Mouse (Mus musculus) megakaryocyte, embryonic 14.5 days (primary cell): Measurements from ENCODE around the gene Cadps. TPM values are rescaled to one million over a fixed set of nuclear protein-coding genes. Genes with fewer than 3 reads are reported as not detected.

ENCODE experiments used
- H3K27me3 ChIP-seq: replicated peaks from 2 replicates; pipeline ENCODE3; 2012; ENCODE audit warnings: inconsistent platforms
- H3K36me3 ChIP-seq: replicated peaks from 2 replicates; pipeline ENCODE3; 2012; ENCODE audit warnings: low read length, inconsistent platforms, mixed read lengths
- H3K4me1 ChIP-seq: 2 replicates; pipeline ENCODE4 v1.6.1; 2012; ENCODE audit warnings: inconsistent platforms
- H3K4me3 ChIP-seq: replicated peaks from 2 replicates; pipeline ENCODE3; 2012; ENCODE audit warnings: moderate library complexity, mild to moderate bottlenecking, inconsistent platforms
- H3K9me3 ChIP-seq: 2 replicates; pipeline ENCODE4 v1.6.1; 2012; ENCODE audit warnings: inconsistent platforms
- FLI1 ChIP-seq: IDR thresholded peaks from 2 replicates; pipeline ENCODE4 v1.6.1; 2012; ENCODE audit warnings: low read length, inconsistent platforms, mixed read lengths
- GATA1 ChIP-seq: IDR thresholded peaks from 3 replicates; pipeline ENCODE4 v1.6.1; 2012; ENCODE audit warnings: mixed read lengths, low read length, inconsistent platforms, borderline replicate concordance
- polyA plus RNA-seq: library from polyadenylated mRNA; stranded (reverse); fragments of >175 nt; gene quantifications from 2 replicates; pipeline ENCODE4 v1.2.3, GENCODE M21; 2012; ENCODE audit warnings: low replicate concordance; ENCODE audit not compliant: insufficient read depth

Gene Cadps
- polyA plus RNA-seq, 1 experiment: not detected

DNA sequence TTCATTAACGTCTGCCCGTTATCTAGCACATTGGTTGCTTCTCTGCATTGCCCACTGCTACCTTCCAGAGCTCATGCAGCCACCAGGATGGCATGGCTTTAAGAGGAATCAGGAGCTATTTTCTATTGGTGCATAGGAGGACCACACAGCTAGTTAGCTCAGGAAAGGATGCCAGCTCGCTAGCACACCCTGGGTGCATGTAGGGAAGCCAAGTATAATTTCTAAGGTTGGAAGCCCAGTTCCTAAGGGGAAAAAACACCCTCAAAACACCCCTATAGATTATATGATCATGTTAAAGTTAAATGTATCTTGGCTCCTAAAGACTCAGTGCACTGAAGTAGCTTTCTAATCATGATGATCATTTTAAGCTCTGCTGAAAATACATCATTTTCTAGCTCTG is 372.1 kb downstream of the Cadps start:
- Histone ChIP-seq H3K27me3 (no peaks in the 10 kb centered on the region), H3K4me3 (no peak overlapping the region), H3K36me3 (no peaks in the 10 kb centered on the region), H3K9me3 (no peaks in the 10 kb centered on the region), H3K4me1 (no peaks in the 10 kb centered on the region)
- TF ChIP-seq GATA1 (no peak), FLI1 (no peak)

DNA sequence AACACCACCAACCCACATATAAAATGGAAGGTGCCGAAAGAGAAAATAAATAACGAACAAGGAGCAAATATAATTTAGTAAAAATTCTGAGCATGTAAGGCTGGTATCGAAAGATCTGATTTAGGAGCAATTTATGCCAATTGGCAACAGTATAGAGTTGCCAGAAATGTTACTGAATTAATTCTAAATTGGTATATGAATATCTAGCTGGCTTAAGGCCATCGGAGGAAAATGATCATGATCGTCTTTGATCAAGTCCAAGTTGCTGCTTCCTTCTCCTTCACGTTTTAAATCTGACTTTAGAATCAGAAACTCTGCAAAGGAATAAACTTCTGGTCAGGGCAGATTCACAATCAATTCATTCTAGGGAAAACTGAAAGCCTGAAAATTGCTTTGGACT is 374.0 kb downstream of the Cadps start:
- Histone ChIP-seq H3K4me1 (no peaks in the 10 kb centered on the region), H3K36me3 (no peaks in the 10 kb centered on the region), H3K9me3 (no peaks in the 10 kb centered on the region), H3K4me3 (no peak overlapping the region), H3K27me3 (no peaks in the 10 kb centered on the region)
- no peak for TF ChIP-seq FLI1
- no peak for TF ChIP-seq GATA1

DNA sequence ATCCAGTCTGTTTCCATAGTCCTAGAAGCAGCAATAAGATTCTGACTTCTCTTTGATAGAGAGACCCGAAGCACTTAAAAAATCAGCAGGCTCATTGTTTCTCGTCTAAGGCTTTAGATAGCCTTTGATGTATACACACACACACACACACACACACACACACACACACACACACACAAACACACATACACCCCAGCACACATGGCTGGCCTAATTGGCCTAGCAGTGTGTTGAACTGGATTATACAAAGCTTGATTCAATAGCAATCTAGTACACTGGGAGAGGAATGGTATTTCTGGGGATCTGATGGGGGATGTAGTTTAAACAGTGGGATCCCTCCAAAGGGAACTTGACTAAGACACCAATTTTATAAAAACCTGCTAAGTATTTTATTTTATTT is 381.9 kb downstream of the Cadps start:
- no peaks in the 10 kb centered on the region for H3K36me3 ChIP-seq
- H3K27me3 ChIP-seq: no peaks in the 10 kb centered on the region
- TF ChIP-seq FLI1 (no peak), GATA1 (no peak)
- no peaks in the 10 kb centered on the region for H3K4me1 ChIP-seq
- no peaks in the 10 kb centered on the region for H3K9me3 ChIP-seq
- H3K4me3 ChIP-seq: no peak overlapping the region

DNA sequence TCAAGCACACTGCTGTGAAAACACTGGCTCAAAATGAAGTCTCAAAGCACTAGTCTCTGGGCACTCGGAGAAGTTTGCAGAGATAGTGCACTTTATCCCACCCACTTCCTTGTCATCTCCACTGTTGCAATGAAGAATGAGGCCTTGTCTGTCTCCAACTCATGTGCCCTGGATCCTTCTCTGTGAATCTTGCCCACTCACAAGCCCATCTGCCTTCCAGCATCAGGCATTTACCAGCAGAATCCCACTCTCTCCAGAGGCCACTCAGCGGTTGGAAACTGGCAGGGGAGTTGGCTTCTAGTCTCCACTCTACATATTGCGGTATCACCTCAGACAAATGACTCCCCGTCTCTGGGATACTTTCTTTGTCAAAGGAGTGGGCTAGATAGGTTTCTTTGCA is 384.9 kb downstream of the Cadps start:
- Histone ChIP-seq H3K4me1 (no peaks in the 10 kb centered on the region), H3K9me3 (no peaks in the 10 kb centered on the region)
- TF ChIP-seq FLI1 (no peak), GATA1 (no peak)

DNA sequence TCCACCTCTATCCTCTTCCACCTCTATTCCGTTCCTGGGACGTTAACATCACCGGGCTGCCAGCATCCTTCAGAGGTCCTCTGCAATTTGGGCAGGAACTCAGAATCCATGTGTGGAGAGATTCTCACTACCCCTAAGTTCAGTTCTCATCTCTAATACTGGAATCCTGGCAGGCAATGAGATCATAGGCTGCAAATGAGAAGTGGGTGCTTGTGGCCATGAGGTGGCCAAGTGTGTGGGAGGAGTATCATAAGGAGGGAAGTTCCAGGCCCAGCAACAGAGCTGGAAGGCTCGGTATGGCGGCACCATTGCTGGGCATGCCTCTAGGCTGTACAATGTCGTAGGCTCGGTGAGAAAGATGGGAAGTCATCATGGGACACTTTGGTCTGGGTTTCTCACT is 385.5 kb downstream of the Cadps start:
- H3K9me3 ChIP-seq: no peaks in the 10 kb centered on the region
- H3K27me3 ChIP-seq: no peaks in the 10 kb centered on the region
- no peaks in the 10 kb centered on the region for H3K4me1 ChIP-seq
- H3K4me3 ChIP-seq: no peak overlapping the region
- TF ChIP-seq FLI1: no peak
- no peak for TF ChIP-seq GATA1
- H3K36me3 ChIP-seq: no peaks in the 10 kb centered on the region

More for the DNA sequence above, 384.9 kb downstream of the Cadps start:
- Histone ChIP-seq H3K36me3 (no peaks in the 10 kb centered on the region), H3K27me3 (no peaks in the 10 kb centered on the region), H3K4me3 (no peak overlapping the region)

DNA sequence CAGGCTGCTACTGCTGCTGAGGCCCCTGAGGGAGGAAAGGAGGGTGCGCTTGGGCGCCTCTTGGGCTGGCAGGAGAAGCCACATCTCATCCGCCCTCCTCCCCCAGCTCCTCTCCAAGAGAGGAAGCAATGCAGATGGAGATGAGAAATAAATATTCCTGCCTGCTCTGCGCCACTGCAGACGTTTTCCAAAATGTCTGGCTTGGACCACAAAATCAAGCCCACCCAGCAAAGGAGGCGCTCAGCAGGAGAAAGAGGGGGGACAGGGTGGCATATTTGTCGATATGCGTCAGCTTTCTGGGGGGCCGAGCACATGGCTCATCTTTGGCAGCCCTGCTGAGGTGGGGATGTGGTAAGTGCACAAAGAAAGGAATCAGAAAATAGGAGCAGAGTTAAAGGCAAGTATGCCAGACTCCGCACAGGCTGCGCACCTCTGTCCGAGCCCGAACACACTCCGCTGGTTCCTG is 385.9 kb downstream of the Cadps start:
- TF ChIP-seq GATA1 (no peak), FLI1 (no peak)
- no peaks in the 10 kb centered on the region for H3K27me3 ChIP-seq
- no peaks in the 10 kb centered on the region for H3K4me1 ChIP-seq
- no peak overlapping the region for H3K4me3 ChIP-seq
- no peaks in the 10 kb centered on the region for H3K9me3 ChIP-seq
- H3K36me3 ChIP-seq: no peaks in the 10 kb centered on the region

DNA sequence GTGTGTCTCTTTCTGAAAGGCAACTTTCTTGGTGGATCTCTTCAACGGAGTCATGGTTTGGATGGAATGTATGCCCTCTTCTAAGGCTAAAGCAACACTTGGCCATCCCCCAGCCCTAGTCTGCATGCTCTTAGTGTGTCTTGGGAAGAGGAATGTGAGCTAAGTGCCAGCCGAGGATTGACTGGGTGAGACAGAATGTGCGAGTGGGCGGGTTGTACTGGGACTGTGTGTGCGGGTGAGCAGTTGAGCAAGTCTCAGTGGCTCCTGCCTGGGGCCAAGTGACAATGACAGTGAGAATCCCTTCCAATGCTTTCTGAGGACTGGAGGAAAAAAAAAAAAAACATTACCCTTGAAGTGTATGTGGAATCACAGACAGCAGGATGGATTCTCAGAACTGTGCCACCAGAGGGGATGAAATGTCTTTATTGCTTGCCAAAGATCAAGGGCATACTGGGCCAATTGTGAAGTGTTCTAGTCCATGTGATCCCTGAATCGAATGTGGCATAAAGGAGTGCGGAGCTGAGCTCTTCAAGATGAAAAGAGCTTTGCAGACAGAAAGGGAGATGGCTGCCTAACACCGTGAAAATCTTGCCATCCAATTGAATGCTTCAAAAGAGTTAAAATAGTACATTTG is 394.7 kb downstream of the Cadps start:
- no peaks in the 10 kb centered on the region for H3K4me1 ChIP-seq
- H3K4me3 ChIP-seq: no peak overlapping the region
- no peaks in the 10 kb centered on the region for H3K9me3 ChIP-seq
- H3K27me3 ChIP-seq: no peaks in the 10 kb centered on the region
- TF ChIP-seq GATA1 (no peak), FLI1 (no peak)
- no peaks in the 10 kb centered on the region for H3K36me3 ChIP-seq

DNA sequence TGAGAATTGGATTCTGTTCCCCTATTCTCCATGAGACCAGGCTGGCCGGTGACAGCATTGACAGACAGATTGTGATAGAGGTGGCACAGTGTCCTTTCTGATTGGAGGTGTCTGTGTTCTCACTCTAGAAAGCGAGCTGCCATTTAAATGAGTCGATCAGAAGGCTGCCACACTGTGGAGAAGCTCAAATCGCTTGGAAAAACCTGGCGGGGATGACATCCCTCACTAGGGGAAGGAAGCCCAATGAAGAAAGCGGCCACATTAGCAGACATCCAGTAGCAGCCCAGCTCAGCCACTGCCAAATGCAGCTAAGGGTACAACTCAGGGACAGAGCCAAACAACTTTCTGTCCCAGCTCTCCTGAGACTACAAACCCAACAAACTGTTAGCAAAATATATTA is 397.6 kb downstream of the Cadps start:
- Histone ChIP-seq H3K9me3 (no peaks in the 10 kb centered on the region), H3K27me3 (no peaks in the 10 kb centered on the region), H3K4me1 (no peaks in the 10 kb centered on the region), H3K4me3 (no peak overlapping the region), H3K36me3 (no peaks in the 10 kb centered on the region)
- TF ChIP-seq GATA1 (no peak), FLI1 (no peak)

DNA sequence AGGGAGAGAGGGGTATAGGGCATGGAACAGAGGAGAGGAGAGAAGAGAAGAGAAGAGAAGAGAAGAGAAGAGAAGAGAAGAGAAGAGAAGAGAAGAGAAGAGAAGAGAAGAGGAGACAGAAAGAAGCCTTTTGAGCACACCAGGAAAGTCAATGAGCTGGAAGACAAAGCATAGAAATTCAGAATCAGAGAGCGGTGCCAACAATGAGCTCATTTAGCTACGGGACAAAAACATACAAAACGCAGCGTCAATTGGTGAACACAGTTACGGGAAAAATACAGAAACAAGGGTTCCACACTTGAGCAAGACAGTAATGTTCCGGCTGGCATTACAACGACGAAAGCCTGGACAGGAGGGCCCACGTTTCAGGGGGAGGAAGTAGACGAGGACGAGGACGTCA is 412.6 kb downstream of the Cadps start:
- no peaks in the 10 kb centered on the region for H3K4me1 ChIP-seq
- H3K4me3 ChIP-seq: no peak overlapping the region
- H3K36me3 ChIP-seq: no peaks in the 10 kb centered on the region
- H3K27me3 ChIP-seq: no peaks in the 10 kb centered on the region
- no peak for TF ChIP-seq FLI1
- no peak for TF ChIP-seq GATA1
- H3K9me3 ChIP-seq: 0 out of 2 replicates have a peak, but pooled peaks cover 2% of the 10 kb centered on the region

DNA sequence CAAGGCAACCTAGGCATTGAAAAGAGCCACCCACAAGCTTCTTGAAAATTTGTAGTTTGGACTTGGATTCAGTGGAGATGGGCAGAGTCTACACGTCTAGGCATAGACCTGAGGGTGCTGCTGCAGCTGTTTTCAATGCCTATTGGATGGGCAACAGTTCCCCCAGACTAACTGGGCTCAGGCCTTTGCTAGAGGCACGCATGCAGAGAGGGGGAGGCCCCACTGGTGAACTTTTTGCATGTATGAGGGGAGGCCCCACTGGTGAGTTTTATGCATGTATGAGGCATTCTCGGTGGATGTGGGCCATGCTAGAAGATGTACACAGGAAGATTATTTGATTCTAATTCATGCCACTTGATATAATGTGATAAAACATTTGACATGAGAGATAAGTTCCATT is 413.1 kb downstream of the Cadps start:
- TF ChIP-seq GATA1 (no peak), FLI1 (no peak)
- Histone ChIP-seq H3K36me3 (no peaks in the 10 kb centered on the region), H3K4me3 (no peak overlapping the region), H3K27me3 (no peaks in the 10 kb centered on the region), H3K4me1 (no peaks in the 10 kb centered on the region), H3K9me3 (0 out of 2 replicates have a peak, but pooled peaks cover 2% of the 10 kb centered on the region)

DNA sequence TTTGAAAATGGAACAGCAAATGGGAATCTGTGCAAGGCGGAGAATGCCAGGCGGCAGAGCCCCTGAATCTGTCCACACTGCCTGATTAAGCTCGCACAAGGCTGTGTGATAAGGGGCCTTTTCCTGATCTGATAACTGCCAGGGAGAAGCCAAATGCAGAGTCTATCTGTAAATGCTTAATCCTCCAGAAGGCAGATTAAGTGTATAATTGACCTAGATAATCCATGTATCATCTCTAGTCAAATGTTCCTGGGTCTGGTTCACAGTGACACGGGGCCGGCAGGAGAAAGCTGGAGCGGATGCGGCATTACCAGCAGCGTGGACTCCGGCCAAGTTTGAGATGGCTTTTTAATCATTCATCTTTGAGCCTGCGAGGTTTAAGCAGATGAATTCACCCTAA is 416.3 kb downstream of the Cadps start:
- Histone ChIP-seq H3K4me1 (no peaks in the 10 kb centered on the region), H3K4me3 (no peak overlapping the region), H3K9me3 (0 out of 2 replicates have a peak, but pooled peaks cover 2% of the 10 kb centered on the region), H3K36me3 (no peaks in the 10 kb centered on the region), H3K27me3 (no peaks in the 10 kb centered on the region)
- TF ChIP-seq FLI1 (no peak), GATA1 (no peak)
